Mouse (Mus musculus) forebrain, postnatal 0 days (tissue): ENCODE measurements at regions not wholly inside any gene's neighbourhood (a gene's known extent, or its start where the extent isn't known, plus 50 kb on each side); places are given as distances from the start of the nearest gene placed in this dataset.

Source experiments
- ATAC-seq: fragments of 200-750 bp; cut with Nextera tagmentation; 2 replicates; pipeline ENCODE4 v1.8.0; 2017; ENCODE audit warnings: mild to moderate bottlenecking, moderate library complexity
- DNase-seq: peaks from one replicate; pipeline ENCODE4 v3.0.0-alpha.2; 2015
- H3K27ac ChIP-seq: fragments of 300-500 bp; sonication (generic); 2 replicates; pipeline ENCODE4 v1.5.1; 2014; ENCODE audit warnings: low read depth, mild to moderate bottlenecking, antibody characterized with exemption, low read length, moderate library complexity, mixed read lengths
- H3K27me3 ChIP-seq: fragments of 300-500 bp; sonication (generic); 2 replicates; pipeline ENCODE4 v1.6.1; 2014; ENCODE audit warnings: mild to moderate bottlenecking, low read length, mixed read lengths; ENCODE audit not compliant: insufficient read depth
- H3K36me3 ChIP-seq: fragments of 300-500 bp; sonication (generic); 2 replicates; pipeline ENCODE4 v1.6.1; 2014; ENCODE audit warnings: mild to moderate bottlenecking, moderate library complexity; ENCODE audit not compliant: insufficient read depth
- H3K4me1 ChIP-seq: fragments of 300-500 bp; sonication (generic); 2 replicates; pipeline ENCODE4 v1.6.1; 2014; ENCODE audit warnings: antibody characterized with exemption; ENCODE audit not compliant: insufficient read depth
- H3K4me2 ChIP-seq: fragments of 300-500 bp; sonication (generic); 2 replicates; pipeline ENCODE4 v1.6.1; 2014; ENCODE audit warnings: low read depth, mild to moderate bottlenecking, moderate library complexity
- H3K4me3 ChIP-seq: fragments of 300-500 bp; sonication (generic); 2 replicates; pipeline ENCODE4 v1.5.1; 2014; ENCODE audit warnings: low read depth, low read length, mixed read lengths
- H3K9ac ChIP-seq: fragments of 300-500 bp; sonication (generic); 2 replicates; pipeline ENCODE4 v1.6.1; 2014; ENCODE audit warnings: mild to moderate bottlenecking
- H3K9me3 ChIP-seq: fragments of 300-500 bp; sonication (generic); 2 replicates; pipeline ENCODE4 v1.6.1; 2016; ENCODE audit warnings: low read length
- CTCF ChIP-seq: sonication (generic); IDR thresholded peaks from 2 replicates; pipeline ENCODE4 v1.5.1; 2016; ENCODE audit warnings: antibody characterized with exemption, control low read depth, low read depth
- WGBS: fragments of 180-500 bp; shearing (Covaris S2); extraction: QIAGEN DNeasy Blood & Tissue Kit; methylation state at CpG from one replicate; pipeline ENCODE4 v1.1.7; 2014; 5-methylcytosine and 5-hydroxymethylcytosine counted together

DNA sequence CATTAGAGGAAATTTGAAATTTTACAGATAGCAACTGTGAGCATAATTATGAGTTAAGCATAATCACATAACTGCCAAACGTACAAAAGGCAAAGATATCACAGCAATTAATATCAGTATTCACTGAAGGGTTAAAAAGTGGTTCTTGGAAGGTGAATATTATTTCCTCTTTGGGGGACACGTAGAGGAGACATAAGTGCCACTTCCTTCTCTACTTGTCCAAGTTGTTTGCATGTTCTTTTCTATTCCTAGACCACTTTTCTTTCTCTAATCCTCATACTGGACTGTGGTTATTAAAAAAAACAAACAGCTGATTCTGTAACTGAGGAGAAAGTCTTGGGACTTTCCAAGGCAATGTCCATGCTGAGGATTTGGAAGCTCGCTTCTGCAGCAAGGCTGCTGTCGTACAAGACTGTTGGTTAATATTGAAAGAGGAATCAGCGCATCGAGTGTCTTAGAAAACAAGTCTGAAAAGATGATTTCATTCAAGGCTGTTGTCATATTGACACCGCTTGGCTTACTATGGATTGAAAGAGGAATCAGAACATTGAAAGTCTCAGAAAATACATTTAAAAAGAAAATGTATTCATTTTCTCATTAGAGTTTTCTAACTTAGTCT is 61.7 kb upstream of the Tent5a start:
- ATAC-seq (no peak), DNase-seq (no peak)
- TF ChIP-seq CTCF = no peak
- H3K4me3 ChIP-seq = no peak overlapping the region
- H3K9me3 ChIP-seq = no peaks in the 10 kb centered on the region
- H3K36me3 ChIP-seq = no peaks in the 10 kb centered on the region
- 83% methylated on average over 7 of the region's 7 CpGs for WGBS
- no peaks in the 10 kb centered on the region for H3K27me3 ChIP-seq
- H3K4me1 ChIP-seq = no peaks in the 10 kb centered on the region
- H3K27ac ChIP-seq = no peak overlapping the region
- no peak overlapping the region for H3K9ac ChIP-seq
- no peak overlapping the region for H3K4me2 ChIP-seq

- Histone ChIP-seq H3K36me3 (no peaks in the 10 kb centered on the region), H3K4me3 (no peak overlapping the region), H3K27ac (no peak overlapping the region), H3K4me2 (no peak overlapping the region), H3K4me1 (no peaks in the 10 kb centered on the region), H3K9me3 (no peaks in the 10 kb centered on the region), H3K27me3 (no peaks in the 10 kb centered on the region), H3K9ac (no peak overlapping the region)
- WGBS = 93% methylated on average over 2 of the region's 2 CpGs
- ATAC-seq (no peak), DNase-seq (no peak)
- no peak for TF ChIP-seq CTCF
Measured at GRCm38 (mm10) chr9:85382413-85382812, 55.3 kb upstream of the Tent5a start.

GRCm38 (mm10) chr9:85380756-85381155 is 53.6 kb upstream of the Tent5a start:
- 67% methylated on average over 5 of the region's 5 CpGs for WGBS
- Histone ChIP-seq H3K36me3 (no peaks in the 10 kb centered on the region), H3K27me3 (no peaks in the 10 kb centered on the region), H3K9me3 (no peaks in the 10 kb centered on the region), H3K4me3 (no peak overlapping the region), H3K4me1 (no peaks in the 10 kb centered on the region), H3K27ac (no peak overlapping the region), H3K9ac (no peak overlapping the region), H3K4me2 (no peak overlapping the region)
- no peak for TF ChIP-seq CTCF
- DNase-seq (no peak), ATAC-seq (no peak)

DNA sequence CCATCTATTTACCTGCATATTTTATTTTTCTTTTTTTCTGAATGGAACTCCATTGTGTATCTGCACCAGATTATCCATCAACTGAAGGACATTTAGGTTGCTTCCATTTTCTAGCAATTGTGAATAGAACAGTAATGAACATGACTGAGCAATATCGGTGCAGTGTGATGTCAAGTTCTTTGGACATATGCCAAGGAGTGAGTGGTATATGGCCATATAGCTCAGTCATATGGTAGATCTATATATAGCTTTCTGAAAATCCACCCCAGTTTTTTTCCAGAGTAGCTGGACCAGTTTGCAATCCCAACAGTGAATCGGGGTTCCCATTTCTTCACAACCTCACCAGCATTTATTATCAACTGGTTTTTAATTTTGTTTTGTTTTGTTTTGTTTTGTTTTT is 52.0 kb upstream of the Tent5a start:
- 94% methylated on average over 2 of the region's 2 CpGs for whole genome bisulfite sequencing
- TF ChIP-seq CTCF = no peak
- H3K27me3 ChIP-seq = no peaks in the 10 kb centered on the region

More for the DNA sequence above, 52.0 kb upstream of the Tent5a start:
- no peak for DNase-seq
- Histone ChIP-seq H3K9me3 (no peaks in the 10 kb centered on the region), H3K4me2 (no peak overlapping the region), H3K36me3 (no peaks in the 10 kb centered on the region), H3K27ac (no peak overlapping the region), H3K4me3 (no peak overlapping the region), H3K9ac (no peak overlapping the region), H3K4me1 (no peaks in the 10 kb centered on the region)
- no peak for ATAC-seq
